Mouse (Mus musculus): ENCODE data around the gene Elf2. TPM values are rescaled to one million over a fixed set of nuclear protein-coding genes. Genes with fewer than 3 reads are reported as not detected.

Elf2 gene
- polyA plus RNA-seq, 2 experiments = 59.3 to 61.4 TPM

DNA sequence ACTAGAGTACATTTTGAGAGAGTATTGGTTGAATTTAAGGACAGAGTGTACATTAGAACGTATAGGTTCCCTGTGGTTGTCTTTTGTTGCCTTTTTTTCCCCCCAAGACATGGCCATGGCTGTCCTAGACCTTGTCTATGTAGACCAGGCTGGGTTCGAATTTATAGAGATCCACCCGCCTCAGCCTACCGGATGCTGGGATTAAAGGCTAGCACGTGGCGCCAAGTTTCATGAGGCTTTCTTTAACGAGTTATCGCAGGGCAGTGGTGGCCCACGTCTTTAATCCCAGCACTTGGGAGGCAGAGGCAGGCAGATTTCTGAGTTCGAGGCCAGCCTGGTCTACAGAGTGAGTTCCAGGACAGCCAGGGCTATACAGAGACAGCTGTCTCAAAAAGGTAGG is 114.5 kb downstream of the Elf2 start:
- DNase-seq (ENCODE audit: low spot score) = no peak
- no peak for TF ChIP-seq POLR2A (IDR thresholded peaks at IDR 0.05; ENCODE audit: borderline replicate concordance, extremely low read depth, insufficient read depth, insufficient read length)
- Histone ChIP-seq H3K9me3 (ENCODE audit: control insufficient read depth, low read length) (no peaks in the 10 kb centered on the region), H3K4me3 (replicated peaks; ENCODE audit: low read length) (peak overlapping the region; percentile 88; the same call in 1 of the 2 replicates), H3K27me3 (ENCODE audit: control insufficient read depth, insufficient read depth, low read length) (no peaks in the 10 kb centered on the region), H3K9ac (ENCODE audit: low read depth, low read length, severe bottlenecking) (no peak overlapping the region), H3K4me1 (ENCODE audit: control insufficient read depth, insufficient read depth, low read length) (peaks cover 7% of the 10 kb centered on the region; the same call in 1 of the 2 replicates), H3K36me3 (ENCODE audit: control insufficient read depth, insufficient read depth, low read length) (no peaks in the 10 kb centered on the region), H3K27ac (replicated peaks; ENCODE audit: low read depth, low read length) (no peak overlapping the region), H3K4me2 (replicated peaks; ENCODE audit: low read depth, low read length, severe bottlenecking) (peak overlapping the region; percentile 69; the same call in 1 of the 2 replicates)
- 95% methylated on average over 10 of the region's 10 CpGs for WGBS
- ATAC-seq (ENCODE audit: low FRiP score, low read depth) = no peak

DNA sequence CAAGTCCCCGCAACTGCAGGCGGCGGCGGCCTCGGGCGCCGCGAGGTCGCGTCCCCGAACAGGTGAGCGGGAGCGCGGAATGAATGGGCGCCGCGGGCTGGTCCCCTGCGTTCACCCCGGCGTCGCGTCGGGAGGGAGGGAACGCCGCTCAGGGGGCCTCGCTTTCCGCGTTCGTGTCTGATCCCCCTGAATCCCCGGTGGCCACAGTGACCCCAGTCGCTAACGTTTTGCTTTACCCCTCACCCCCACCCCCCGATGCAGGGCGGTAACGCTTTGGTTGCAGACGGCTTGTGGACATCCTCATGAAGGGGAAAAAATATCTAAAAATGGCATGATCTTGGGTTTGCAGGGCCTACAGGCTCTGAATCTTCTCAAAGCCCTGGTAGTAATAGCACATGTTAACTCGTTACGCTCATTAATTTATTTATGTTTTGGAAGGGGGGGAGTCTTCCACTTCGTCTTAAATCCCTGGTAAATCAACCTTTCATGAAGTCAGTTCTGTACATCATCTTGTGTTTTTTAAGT is 115.2 kb downstream of the Elf2 start:
- ATAC-seq (ENCODE audit: low FRiP score, low read depth) (no peak), DNase-seq (ENCODE audit: low spot score) (no peak)
- Histone ChIP-seq H3K4me2 (replicated peaks; ENCODE audit: low read depth, low read length, severe bottlenecking) (peak overlapping the region; percentile 69), H3K9me3 (ENCODE audit: control insufficient read depth, low read length) (no peaks in the 10 kb centered on the region), H3K36me3 (ENCODE audit: control insufficient read depth, insufficient read depth, low read length) (no peaks in the 10 kb centered on the region), H3K27ac (replicated peaks; ENCODE audit: low read depth, low read length) (peak overlapping the region; percentile 96), H3K4me1 (ENCODE audit: control insufficient read depth, insufficient read depth, low read length) (peaks cover 7% of the 10 kb centered on the region; the same call in 1 of the 2 replicates), H3K9ac (ENCODE audit: low read depth, low read length, severe bottlenecking) (peak overlapping the region; percentile 82), H3K27me3 (ENCODE audit: control insufficient read depth, insufficient read depth, low read length) (no peaks in the 10 kb centered on the region), H3K4me3 (replicated peaks; ENCODE audit: low read length) (peak overlapping the region; percentile 88)
- WGBS = under 1% methylated on average over 38 of the region's 39 CpGs
- no peak for TF ChIP-seq POLR2A (IDR thresholded peaks at IDR 0.05; ENCODE audit: borderline replicate concordance, extremely low read depth, insufficient read depth, insufficient read length)

DNA sequence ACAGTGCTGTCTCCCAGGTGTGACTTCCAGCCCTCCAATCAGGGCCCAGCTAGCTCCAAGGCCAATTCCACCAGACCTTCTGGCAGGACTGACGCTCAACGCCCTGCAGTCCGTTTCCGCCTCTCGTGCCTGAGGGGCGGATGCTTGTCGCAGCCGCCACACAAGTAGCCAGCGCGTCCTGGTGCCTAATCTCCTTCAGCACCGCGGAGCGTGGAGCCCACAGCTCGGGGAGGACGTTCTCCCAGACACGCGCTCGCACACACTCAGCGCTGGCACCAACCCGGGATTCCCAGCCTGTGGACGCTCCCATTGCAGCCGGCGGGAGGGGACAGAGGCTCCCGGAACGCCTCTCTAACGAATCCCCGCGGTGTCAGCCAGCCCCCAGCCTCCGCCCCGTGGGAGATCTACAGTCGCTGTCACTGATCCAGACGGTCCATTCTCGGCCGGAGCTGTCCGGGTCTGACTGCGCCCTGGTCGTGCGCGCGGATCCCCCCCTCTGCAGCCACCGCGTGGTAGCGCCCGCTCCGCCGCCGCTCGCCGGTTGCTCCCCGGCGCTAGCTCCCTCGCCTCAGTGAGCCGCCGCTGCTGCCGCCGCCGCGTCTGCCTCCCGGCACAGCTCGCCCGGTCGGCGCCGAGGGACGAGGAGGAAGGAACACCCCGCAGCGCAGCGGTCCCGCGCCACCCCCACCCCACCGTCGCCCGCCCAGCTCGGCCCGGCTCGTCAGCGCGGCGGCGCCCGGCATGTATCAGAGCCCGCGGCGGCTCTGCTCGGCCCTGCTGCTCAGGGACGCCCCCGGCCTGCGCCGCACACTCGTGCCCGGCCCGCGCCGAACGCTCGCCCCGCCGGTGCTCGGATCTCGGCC is 115.9 kb downstream of the Elf2 start, which contains the start of gene Noct:
Gene Noct, plus strand, starts transcription at position 85 of the 863 bp plus-strand sequence.
- Histone ChIP-seq H3K4me1 (ENCODE audit: control insufficient read depth, insufficient read depth, low read length) (peaks cover 7% of the 10 kb centered on the region; the same call in 1 of the 2 replicates), H3K9me3 (ENCODE audit: control insufficient read depth, low read length) (no peaks in the 10 kb centered on the region), H3K27me3 (ENCODE audit: control insufficient read depth, insufficient read depth, low read length) (no peaks in the 10 kb centered on the region), H3K4me3 (replicated peaks; ENCODE audit: low read length) (peak within 1 kb of the TSS; percentile 88), H3K27ac (replicated peaks; ENCODE audit: low read depth, low read length) (peak within 1 kb of the TSS; percentile 96), H3K36me3 (ENCODE audit: control insufficient read depth, insufficient read depth, low read length) (no peaks in the 10 kb centered on the region), H3K9ac (ENCODE audit: low read depth, low read length, severe bottlenecking) (peak within 1 kb of the TSS; percentile 82), H3K4me2 (replicated peaks; ENCODE audit: low read depth, low read length, severe bottlenecking) (peak within 1 kb of the TSS; percentile 69)
- WGBS = under 1% methylated on average over 68 of the region's 100 CpGs
- TF ChIP-seq POLR2A (IDR thresholded peaks at IDR 0.05; ENCODE audit: borderline replicate concordance, extremely low read depth, insufficient read depth, insufficient read length) = peak; percentile 60; the same call in 1 of the 2 replicates
- DNase-seq (ENCODE audit: low spot score) = peak; percentile 84
- peak; percentile 90 for ATAC-seq (ENCODE audit: low FRiP score, low read depth)

DNA sequence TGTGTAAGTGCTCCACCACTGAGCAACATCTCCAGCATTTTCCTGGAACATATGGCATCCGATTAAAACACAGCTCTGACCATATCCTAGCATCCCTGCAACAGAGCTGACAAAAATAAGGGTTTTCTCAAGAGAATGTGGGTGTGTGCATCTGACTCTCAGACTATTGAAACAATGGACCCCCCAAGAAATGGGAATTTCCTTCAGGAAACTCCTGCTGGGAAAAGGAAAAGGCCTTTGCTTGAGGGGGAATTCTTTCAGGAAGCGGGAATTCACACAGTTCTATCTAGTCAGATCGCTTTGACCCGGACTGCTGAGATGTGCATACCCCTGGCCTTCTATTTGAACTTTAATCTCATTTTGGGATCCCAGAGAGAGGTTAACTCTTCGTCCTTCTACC is 116.9 kb downstream of the Elf2 start:
- TF ChIP-seq POLR2A (IDR thresholded peaks at IDR 0.05; ENCODE audit: borderline replicate concordance, extremely low read depth, insufficient read depth, insufficient read length) = no peak
- no peak for ATAC-seq (ENCODE audit: low FRiP score, low read depth)
- peak overlapping the region; percentile 69 for H3K4me2 ChIP-seq (replicated peaks; ENCODE audit: low read depth, low read length, severe bottlenecking)
- H3K36me3 ChIP-seq (ENCODE audit: control insufficient read depth, insufficient read depth, low read length) = no peaks in the 10 kb centered on the region
- WGBS = 21% methylated on average over 5 of the region's 5 CpGs
- H3K4me3 ChIP-seq (replicated peaks; ENCODE audit: low read length) = no peak overlapping the region
- H3K9ac ChIP-seq (ENCODE audit: low read depth, low read length, severe bottlenecking) = no peak overlapping the region
- no peaks in the 10 kb centered on the region for H3K9me3 ChIP-seq (ENCODE audit: control insufficient read depth, low read length)
- peaks cover 7% of the 10 kb centered on the region; the same call in 1 of the 2 replicates for H3K4me1 ChIP-seq (ENCODE audit: control insufficient read depth, insufficient read depth, low read length)
- no peak for DNase-seq (ENCODE audit: low spot score)
- H3K27ac ChIP-seq (replicated peaks; ENCODE audit: low read depth, low read length) = no peak overlapping the region
- no peaks in the 10 kb centered on the region for H3K27me3 ChIP-seq (ENCODE audit: control insufficient read depth, insufficient read depth, low read length)

DNA sequence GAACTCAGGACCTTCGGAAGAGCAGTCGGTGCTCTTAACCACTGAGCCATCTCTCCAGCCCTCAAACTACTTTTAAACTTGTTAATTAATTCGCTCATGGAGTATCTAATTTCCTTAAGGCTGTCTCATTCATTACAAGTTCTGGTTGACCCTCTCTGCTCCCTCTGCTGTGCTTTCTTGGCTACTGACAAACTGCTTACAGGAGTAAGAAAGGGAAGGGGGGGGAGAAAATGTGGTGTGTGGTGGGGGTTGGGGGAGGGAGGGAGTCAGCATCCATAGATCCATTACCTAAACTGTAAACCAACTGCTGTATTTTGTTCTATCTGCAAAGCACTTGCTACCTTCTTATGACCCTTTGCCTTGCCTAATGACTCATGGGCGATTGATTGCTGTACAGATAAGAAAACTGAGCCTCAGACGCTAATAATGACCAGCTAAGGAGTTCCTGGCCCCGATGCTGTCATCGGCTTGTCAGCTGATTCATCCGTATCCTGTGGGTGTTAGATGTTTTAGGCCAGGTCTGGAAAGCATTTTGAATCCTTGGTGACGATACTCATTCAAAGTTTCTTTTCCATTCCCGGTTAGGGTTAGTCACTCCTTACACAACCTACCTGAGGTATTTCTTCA is 117.5 kb downstream of the Elf2 start:
- no peak overlapping the region for H3K9ac ChIP-seq (ENCODE audit: low read depth, low read length, severe bottlenecking)
- no peaks in the 10 kb centered on the region for H3K36me3 ChIP-seq (ENCODE audit: control insufficient read depth, insufficient read depth, low read length)
- ATAC-seq (ENCODE audit: low FRiP score, low read depth) (no peak), DNase-seq (ENCODE audit: low spot score) (no peak)
- no peaks in the 10 kb centered on the region for H3K9me3 ChIP-seq (ENCODE audit: control insufficient read depth, low read length)
- peaks cover 7% of the 10 kb centered on the region; the same call in 1 of the 2 replicates for H3K4me1 ChIP-seq (ENCODE audit: control insufficient read depth, insufficient read depth, low read length)
- H3K4me3 ChIP-seq (replicated peaks; ENCODE audit: low read length) = no peak overlapping the region
- H3K27ac ChIP-seq (replicated peaks; ENCODE audit: low read depth, low read length) = no peak overlapping the region
- WGBS = 51% methylated on average over 10 of the region's 10 CpGs
- no peak overlapping the region for H3K4me2 ChIP-seq (replicated peaks; ENCODE audit: low read depth, low read length, severe bottlenecking)
- H3K27me3 ChIP-seq (ENCODE audit: control insufficient read depth, insufficient read depth, low read length) = no peaks in the 10 kb centered on the region
- no peak for TF ChIP-seq POLR2A (IDR thresholded peaks at IDR 0.05; ENCODE audit: borderline replicate concordance, extremely low read depth, insufficient read depth, insufficient read length)

Data from limb, embryonic 14.5 days (tissue).